Mouse (Mus musculus) limb, embryonic 11.5 days (tissue): ENCODE data around the gene Nsd1. TPM values are rescaled to one million over a fixed set of nuclear protein-coding genes. Genes with fewer than 3 reads are reported as not detected.

ENCODE experiments used
- ATAC-seq: fragments of 200-750 bp; cut with Nextera tagmentation; 2 replicates; pipeline ENCODE4 v1.8.0; 2017; ENCODE audit warnings: low read depth; ENCODE audit not compliant: insufficient number of reproducible peaks, low FRiP score, low TSS enrichment
- DNase-seq: peaks from one replicate; pipeline ENCODE4 v3.0.0-alpha.2; 2015; ENCODE audit warnings: low spot score
- H3K27ac ChIP-seq: fragments of 300-500 bp; sonication (generic); replicated peaks from 2 replicates; pipeline ENCODE4 v1.5.1; 2014; ENCODE audit warnings: low read depth, mild to moderate bottlenecking, low read length
- H3K27me3 ChIP-seq: fragments of 300-500 bp; sonication (generic); 2 replicates; pipeline ENCODE4 v1.6.1; 2014; ENCODE audit warnings: mild to moderate bottlenecking, low read length, mixed read lengths; ENCODE audit not compliant: control insufficient read depth, insufficient read depth
- H3K36me3 ChIP-seq: fragments of 300-500 bp; sonication (generic); 2 replicates; pipeline ENCODE4 v1.6.1; 2014; ENCODE audit warnings: mild to moderate bottlenecking, low read length, moderate library complexity, mixed read lengths; ENCODE audit not compliant: control insufficient read depth, insufficient read depth
- H3K4me1 ChIP-seq: fragments of 300-500 bp; sonication (generic); 2 replicates; pipeline ENCODE4 v1.6.1; 2014; ENCODE audit warnings: low read length, mixed read lengths; ENCODE audit not compliant: control insufficient read depth, insufficient read depth
- H3K4me2 ChIP-seq: fragments of 300-500 bp; sonication (generic); 2 replicates; pipeline ENCODE4 v1.6.1; 2014; ENCODE audit warnings: low read depth, mild to moderate bottlenecking, moderate library complexity; ENCODE audit not compliant: severe bottlenecking
- H3K4me3 ChIP-seq: fragments of 300-500 bp; sonication (generic); 2 replicates; pipeline ENCODE4 v1.5.1; 2014; ENCODE audit warnings: low read depth, low read length
- H3K9ac ChIP-seq: fragments of 300-500 bp; sonication (generic); 2 replicates; pipeline ENCODE4 v1.6.1; 2014; ENCODE audit warnings: mild to moderate bottlenecking, low read length
- H3K9me3 ChIP-seq: fragments of 300-500 bp; sonication (generic); 2 replicates; pipeline ENCODE4 v1.6.1; 2016; ENCODE audit warnings: low read length; ENCODE audit not compliant: control insufficient read depth
- WGBS: fragments of 180-500 bp; shearing (Covaris S2); extraction: QIAGEN DNeasy Blood & Tissue Kit; methylation state at CpG from one replicate; pipeline ENCODE4 v1.1.7; 2014; 5-methylcytosine and 5-hydroxymethylcytosine counted together
- polyA plus RNA-seq: library from polyadenylated mRNA; unstranded; fragments of >200 nt; fragmentation: Nextera tagmentation; extraction: Ambion mirVana; gene quantifications from 2 replicates; pipeline ENCODE4 v1.2.1, GENCODE M21; 2014

Nsd1 gene
- polyA plus RNA-seq, 1 experiment from 2014 or later = 69.0 TPM

- Histone ChIP-seq H3K4me1 (peaks cover 4% of the 10 kb centered on the region; the same call in 1 of the 2 replicates), H3K9me3 (no peaks in the 10 kb centered on the region), H3K9ac (no peak overlapping the region), H3K27me3 (no peaks in the 10 kb centered on the region), H3K27ac (no peak overlapping the region), H3K4me3 (no peak overlapping the region), H3K4me2 (no peak overlapping the region), H3K36me3 (no peaks in the 10 kb centered on the region)
- 82% methylated on average over 10 of the region's 11 CpGs for WGBS
- ATAC-seq (no peak), DNase-seq (no peak)
Measured at GRCm38 (mm10) chr13:55204667-55205389, 4.8 kb upstream of the Nsd1 start.

GRCm38 (mm10) chr13:55205448-55206205 lies 4.0 kb upstream of the Nsd1 start:
- Histone ChIP-seq H3K36me3 (no peaks in the 10 kb centered on the region), H3K4me1 (peaks cover 4% of the 10 kb centered on the region; the same call in 1 of the 2 replicates), H3K9me3 (no peaks in the 10 kb centered on the region), H3K27me3 (no peaks in the 10 kb centered on the region), H3K4me3 (no peak overlapping the region), H3K9ac (no peak overlapping the region), H3K27ac (no peak overlapping the region), H3K4me2 (no peak overlapping the region)
- ATAC-seq (no peak), DNase-seq (no peak)
- WGBS = 93% methylated on average over 6 of the region's 6 CpGs

- H3K4me1 ChIP-seq = peaks cover 14% of the 10 kb centered on the region
- 70% methylated on average over 13 of the region's 13 CpGs for WGBS
- H3K27me3 ChIP-seq = no peaks in the 10 kb centered on the region
- H3K9me3 ChIP-seq = no peaks in the 10 kb centered on the region
- no peak for ATAC-seq
- H3K36me3 ChIP-seq = no peaks in the 10 kb centered on the region
- H3K4me3 ChIP-seq = no peak overlapping the region
- H3K27ac ChIP-seq = peak overlapping the region; percentile 98; the same call in 1 of the 2 replicates
- peak; percentile 25 for DNase-seq
- H3K9ac ChIP-seq = no peak overlapping the region
- H3K4me2 ChIP-seq = peak overlapping the region; percentile 85; the same call in 1 of the 2 replicates
Measured at GRCm38 (mm10) chr13:55208837-55209648, 539 bp upstream of the Nsd1 start.

- DNase-seq (peak; percentile 83), ATAC-seq (peak; percentile 46)
- Histone ChIP-seq H3K4me1 (peaks cover 20% of the 10 kb centered on the region), H3K4me3 (peak overlapping the region; percentile 86), H3K9me3 (no peaks in the 10 kb centered on the region), H3K27me3 (no peaks in the 10 kb centered on the region), H3K36me3 (no peaks in the 10 kb centered on the region; the same call in 1 of the 2 replicates), H3K4me2 (peak overlapping the region; percentile 85), H3K27ac (peak overlapping the region; percentile 98), H3K9ac (peak overlapping the region; percentile 97)
- 0% methylated on average over 60 of the region's 77 CpGs for WGBS
Measured at GRCm38 (mm10) chr13:55210193-55210970, 800 bp downstream of the Nsd1 start.

GRCm38 (mm10) chr13:55210971-55211220 lies 1.3 kb downstream of the Nsd1 start:
- DNase-seq = no peak
- 0% methylated on average over 17 of the region's 17 CpGs for WGBS
- Histone ChIP-seq H3K9me3 (no peaks in the 10 kb centered on the region), H3K36me3 (no peaks in the 10 kb centered on the region; the same call in 1 of the 2 replicates), H3K27ac (peak overlapping the region; percentile 98), H3K4me1 (peaks cover 24% of the 10 kb centered on the region), H3K27me3 (no peaks in the 10 kb centered on the region), H3K4me2 (peak overlapping the region; percentile 85), H3K9ac (peak overlapping the region; percentile 97), H3K4me3 (peak overlapping the region; percentile 86)
- peak; percentile 70 for ATAC-seq

GRCm38 (mm10) chr13:55211221-55212010 lies 1.8 kb downstream of the Nsd1 start:
- H3K4me3 ChIP-seq = peak overlapping the region; percentile 86
- H3K27me3 ChIP-seq = no peaks in the 10 kb centered on the region
- H3K9me3 ChIP-seq = no peaks in the 10 kb centered on the region
- ATAC-seq (peak; percentile 68), DNase-seq (peak; percentile 93)
- 0% methylated on average over 45 of the region's 93 CpGs for WGBS
- peaks cover 24% of the 10 kb centered on the region for H3K4me1 ChIP-seq
- peak overlapping the region; percentile 85 for H3K4me2 ChIP-seq
- H3K9ac ChIP-seq = peak overlapping the region; percentile 97
- H3K27ac ChIP-seq = peak overlapping the region; percentile 98
- H3K36me3 ChIP-seq = no peaks in the 10 kb centered on the region; the same call in 1 of the 2 replicates

- H3K27me3 ChIP-seq = no peaks in the 10 kb centered on the region
- 1% methylated on average over 16 of the region's 32 CpGs for WGBS
- ATAC-seq = peak; percentile 35; the same call in 1 of the 2 replicates
- H3K4me1 ChIP-seq = peaks cover 24% of the 10 kb centered on the region
- H3K4me2 ChIP-seq = peak overlapping the region; percentile 85
- H3K4me3 ChIP-seq = peak overlapping the region; percentile 86
- H3K36me3 ChIP-seq = no peaks in the 10 kb centered on the region; the same call in 1 of the 2 replicates
- H3K27ac ChIP-seq = peak overlapping the region; percentile 98
- peak overlapping the region; percentile 97 for H3K9ac ChIP-seq
- H3K9me3 ChIP-seq = no peaks in the 10 kb centered on the region
- no peak for DNase-seq
Measured at GRCm38 (mm10) chr13:55212011-55212360, 2.4 kb downstream of the Nsd1 start.
